Mouse (Mus musculus): Measurements from ENCODE around the gene Top1. TPM values are rescaled to one million over a fixed set of nuclear protein-coding genes. Genes with fewer than 3 reads are reported as not detected.

Top1 gene
- polyA plus RNA-seq, 1 experiment = 53.1 TPM

- 75% methylated on average over 6 of the region's 6 CpGs for WGBS
- no peaks in the 10 kb centered on the region for H3K4me1 ChIP-seq (ENCODE audit: control insufficient read depth, insufficient read depth, low read length)
Measured at GRCm38 (mm10) chr2:160618619-160619220, 27.0 kb upstream of the Top1 start.

GRCm38 (mm10) chr2:160619300-160619699 is 26.4 kb upstream of the Top1 start:
- Histone ChIP-seq H3K27ac (ENCODE audit: control insufficient read depth, insufficient read depth, low read depth, low read length, poor library complexity) (no peak overlapping the region), H3K4me3 (replicated peaks; ENCODE audit: control insufficient read depth, low read depth, low read length) (no peak overlapping the region), H3K4me1 (ENCODE audit: control insufficient read depth, insufficient read depth, low read length) (no peaks in the 10 kb centered on the region)
- TF ChIP-seq POLR2A (IDR thresholded peaks at IDR 0.05; ENCODE audit: borderline replicate concordance, control insufficient read depth, low read depth, low read length) (no peak), CTCF (IDR thresholded peaks at IDR 0.05; ENCODE audit: control insufficient read depth, insufficient read depth, low read length) (no peak)
- 64% methylated on average over 5 of the region's 5 CpGs for WGBS

More at GRCm38 (mm10) chr2:160618619-160619220, 27.0 kb upstream of the Top1 start:
- H3K4me3 ChIP-seq (replicated peaks; ENCODE audit: control insufficient read depth, low read depth, low read length) = no peak overlapping the region
- H3K27ac ChIP-seq (ENCODE audit: control insufficient read depth, insufficient read depth, low read depth, low read length, poor library complexity) = no peak overlapping the region
- TF ChIP-seq CTCF (IDR thresholded peaks at IDR 0.05; ENCODE audit: control insufficient read depth, insufficient read depth, low read length) = no peak
- TF ChIP-seq POLR2A (IDR thresholded peaks at IDR 0.05; ENCODE audit: borderline replicate concordance, control insufficient read depth, low read depth, low read length) = no peak

- Histone ChIP-seq H3K27ac (ENCODE audit: control insufficient read depth, insufficient read depth, low read depth, low read length, poor library complexity) (no peak overlapping the region), H3K4me1 (ENCODE audit: control insufficient read depth, insufficient read depth, low read length) (no peaks in the 10 kb centered on the region), H3K4me3 (replicated peaks; ENCODE audit: control insufficient read depth, low read depth, low read length) (no peak overlapping the region)
- 51% methylated on average over 9 of the region's 9 CpGs for WGBS
- TF ChIP-seq POLR2A (IDR thresholded peaks at IDR 0.05; ENCODE audit: borderline replicate concordance, control insufficient read depth, low read depth, low read length) = no peak
- no peak for TF ChIP-seq CTCF (IDR thresholded peaks at IDR 0.05; ENCODE audit: control insufficient read depth, insufficient read depth, low read length)
Measured at GRCm38 (mm10) chr2:160619831-160620230, 25.9 kb upstream of the Top1 start.

- no peak overlapping the region for H3K27ac ChIP-seq (ENCODE audit: control insufficient read depth, insufficient read depth, low read depth, low read length, poor library complexity)
- TF ChIP-seq POLR2A (IDR thresholded peaks at IDR 0.05; ENCODE audit: borderline replicate concordance, control insufficient read depth, low read depth, low read length) (no peak), CTCF (IDR thresholded peaks at IDR 0.05; ENCODE audit: control insufficient read depth, insufficient read depth, low read length) (no peak)
- no peak overlapping the region for H3K4me3 ChIP-seq (replicated peaks; ENCODE audit: control insufficient read depth, low read depth, low read length)
- H3K4me1 ChIP-seq (ENCODE audit: control insufficient read depth, insufficient read depth, low read length) = no peaks in the 10 kb centered on the region
- WGBS = 53% methylated on average over 6 of the region's 6 CpGs
Measured at GRCm38 (mm10) chr2:160620279-160620963, 25.3 kb upstream of the Top1 start.

GRCm38 (mm10) chr2:160621001-160621448 is 24.7 kb upstream of the Top1 start:
- Histone ChIP-seq H3K4me1 (ENCODE audit: control insufficient read depth, insufficient read depth, low read length) (no peaks in the 10 kb centered on the region), H3K27ac (ENCODE audit: control insufficient read depth, insufficient read depth, low read depth, low read length, poor library complexity) (no peak overlapping the region), H3K4me3 (replicated peaks; ENCODE audit: control insufficient read depth, low read depth, low read length) (no peak overlapping the region)
- 86% methylated on average over 11 of the region's 11 CpGs for WGBS
- TF ChIP-seq CTCF (IDR thresholded peaks at IDR 0.05; ENCODE audit: control insufficient read depth, insufficient read depth, low read length) = no peak
- no peak for TF ChIP-seq POLR2A (IDR thresholded peaks at IDR 0.05; ENCODE audit: borderline replicate concordance, control insufficient read depth, low read depth, low read length)

GRCm38 (mm10) chr2:160621661-160622211 is 24.0 kb upstream of the Top1 start:
- WGBS = 39% methylated on average over 5 of the region's 5 CpGs
- no peak overlapping the region for H3K4me3 ChIP-seq (replicated peaks; ENCODE audit: control insufficient read depth, low read depth, low read length)
- H3K4me1 ChIP-seq (ENCODE audit: control insufficient read depth, insufficient read depth, low read length) = no peaks in the 10 kb centered on the region
- H3K27ac ChIP-seq (ENCODE audit: control insufficient read depth, insufficient read depth, low read depth, low read length, poor library complexity) = no peak overlapping the region
- TF ChIP-seq POLR2A (IDR thresholded peaks at IDR 0.05; ENCODE audit: borderline replicate concordance, control insufficient read depth, low read depth, low read length) (no peak), CTCF (IDR thresholded peaks at IDR 0.05; ENCODE audit: control insufficient read depth, insufficient read depth, low read length) (no peak)

GRCm38 (mm10) chr2:160622646-160623045 is 23.0 kb upstream of the Top1 start:
- H3K4me1 ChIP-seq (ENCODE audit: control insufficient read depth, insufficient read depth, low read length) = no peaks in the 10 kb centered on the region

GRCm38 (mm10) chr2:160623745-160624144 is 21.9 kb upstream of the Top1 start:
- Histone ChIP-seq H3K4me3 (replicated peaks; ENCODE audit: control insufficient read depth, low read depth, low read length) (no peak overlapping the region), H3K27ac (ENCODE audit: control insufficient read depth, insufficient read depth, low read depth, low read length, poor library complexity) (no peak overlapping the region), H3K4me1 (ENCODE audit: control insufficient read depth, insufficient read depth, low read length) (no peaks in the 10 kb centered on the region)
- 60% methylated on average over 3 of the region's 3 CpGs for WGBS
- TF ChIP-seq POLR2A (IDR thresholded peaks at IDR 0.05; ENCODE audit: borderline replicate concordance, control insufficient read depth, low read depth, low read length) (no peak), CTCF (IDR thresholded peaks at IDR 0.05; ENCODE audit: control insufficient read depth, insufficient read depth, low read length) (no peak)

More at GRCm38 (mm10) chr2:160622646-160623045, 23.0 kb upstream of the Top1 start:
- no peak overlapping the region for H3K4me3 ChIP-seq (replicated peaks; ENCODE audit: control insufficient read depth, low read depth, low read length)
- H3K27ac ChIP-seq (ENCODE audit: control insufficient read depth, insufficient read depth, low read depth, low read length, poor library complexity) = no peak overlapping the region
- TF ChIP-seq POLR2A (IDR thresholded peaks at IDR 0.05; ENCODE audit: borderline replicate concordance, control insufficient read depth, low read depth, low read length) (no peak), CTCF (IDR thresholded peaks at IDR 0.05; ENCODE audit: control insufficient read depth, insufficient read depth, low read length) (no peak)
- WGBS = 83% methylated on average over 3 of the region's 3 CpGs

Measured in bone marrow, adult 2 months (tissue).